Mouse (Mus musculus) hindbrain, embryonic 15.5 days (tissue): Measurements from ENCODE around the gene Hand2. TPM values are rescaled to one million over a fixed set of nuclear protein-coding genes. Genes with fewer than 3 reads are reported as not detected.

ENCODE experiments used
- ATAC-seq: fragments of 200-750 bp; cut with Nextera tagmentation; 2 replicates; pipeline ENCODE4 v1.8.0; 2017; ENCODE audit warnings: low read depth, moderate number of reproducible peaks, moderate TSS enrichment; ENCODE audit not compliant: low FRiP score
- H3K27ac ChIP-seq: fragments of 300-500 bp; sonication (generic); replicated peaks from 2 replicates; pipeline ENCODE4 v1.5.1; 2015; ENCODE audit warnings: mild to moderate bottlenecking, inconsistent platforms
- H3K27me3 ChIP-seq: fragments of 300-500 bp; sonication (generic); 2 replicates; pipeline ENCODE4 v1.6.1; 2015; ENCODE audit warnings: control low read depth, inconsistent platforms
- H3K36me3 ChIP-seq: fragments of 300-500 bp; sonication (generic); 2 replicates; pipeline ENCODE4 v1.6.1; 2015; ENCODE audit warnings: control low read depth, inconsistent platforms
- H3K4me1 ChIP-seq: fragments of 300-500 bp; sonication (generic); replicated peaks from 2 replicates; pipeline ENCODE4 v1.6.1; 2015; ENCODE audit warnings: control low read depth, inconsistent platforms
- H3K4me2 ChIP-seq: fragments of 300-500 bp; sonication (generic); 2 replicates; pipeline ENCODE4 v1.6.1; 2015; ENCODE audit warnings: moderate library complexity, mild to moderate bottlenecking, inconsistent platforms
- H3K4me3 ChIP-seq: fragments of 300-500 bp; sonication (generic); 2 replicates; pipeline ENCODE4 v1.5.1; 2015; ENCODE audit warnings: mild to moderate bottlenecking, inconsistent platforms
- H3K9ac ChIP-seq: fragments of 300-500 bp; sonication (generic); 2 replicates; pipeline ENCODE4 v1.6.1; 2015; ENCODE audit warnings: inconsistent platforms
- H3K9me3 ChIP-seq: fragments of 300-500 bp; sonication (generic); 2 replicates; pipeline ENCODE4 v1.6.1; 2016; ENCODE audit warnings: control low read depth, inconsistent platforms
- WGBS: fragments of 180-500 bp; shearing (Covaris S2); methylation state at CpG from one replicate; pipeline ENCODE4 v1.1.7; 2015; 5-methylcytosine and 5-hydroxymethylcytosine counted together
- polyA plus RNA-seq: library from polyadenylated mRNA; unstranded; fragments of >200 nt; fragmentation: Nextera tagmentation; extraction: Ambion mirVana; gene quantifications from 2 replicates; pipeline ENCODE4 v1.2.1, GENCODE M21; 2015

Hand2 gene
- polyA plus RNA-seq, 1 experiment from 2014 or later = not detected

- H3K27ac ChIP-seq = no peak overlapping the region
- 4% methylated on average over 27 of the region's 27 CpGs for WGBS
- no peak overlapping the region for H3K4me3 ChIP-seq
- no peak overlapping the region for H3K9ac ChIP-seq
- H3K4me2 ChIP-seq = no peak overlapping the region
- H3K36me3 ChIP-seq = no peaks in the 10 kb centered on the region
- no peak for ATAC-seq
- no peaks in the 10 kb centered on the region for H3K9me3 ChIP-seq
- peaks cover 14% of the 10 kb centered on the region for H3K4me1 ChIP-seq
- peaks cover 84% of the 10 kb centered on the region for H3K27me3 ChIP-seq
These were observed 5.6 kb downstream of the Hand2 start for GRCm38 (mm10) chr8:57326091-57327065.

- Histone ChIP-seq H3K9me3 (no peaks in the 10 kb centered on the region), H3K9ac (no peak overlapping the region), H3K27ac (no peak overlapping the region), H3K27me3 (peaks cover 88% of the 10 kb centered on the region), H3K4me1 (peaks cover 7% of the 10 kb centered on the region), H3K4me3 (no peak overlapping the region), H3K36me3 (no peaks in the 10 kb centered on the region), H3K4me2 (no peak overlapping the region)
- WGBS = 2% methylated on average over 29 of the region's 29 CpGs
- no peak for ATAC-seq
These were observed 6.7 kb downstream of the Hand2 start for GRCm38 (mm10) chr8:57327281-57328160.

- Histone ChIP-seq H3K27ac (no peak overlapping the region), H3K4me2 (peak overlapping the region; percentile 27), H3K9ac (no peak overlapping the region), H3K27me3 (peaks cover 87% of the 10 kb centered on the region), H3K36me3 (no peaks in the 10 kb centered on the region), H3K4me1 (peaks cover 7% of the 10 kb centered on the region), H3K9me3 (no peaks in the 10 kb centered on the region), H3K4me3 (0 out of 2 replicates have a peak overlapping the region, but pooled peaks have one; percentile 9)
- under 1% methylated on average over 42 of the region's 42 CpGs for WGBS
- peak; percentile 58; the same call in 1 of the 2 replicates for ATAC-seq
These were observed 7.6 kb downstream of the Hand2 start for GRCm38 (mm10) chr8:57328161-57328920.

GRCm38 (mm10) chr8:57328931-57329341 is 8.2 kb downstream of the Hand2 start:
- Histone ChIP-seq H3K9me3 (no peaks in the 10 kb centered on the region), H3K9ac (no peak overlapping the region), H3K27ac (no peak overlapping the region), H3K4me1 (peaks cover 7% of the 10 kb centered on the region), H3K36me3 (no peaks in the 10 kb centered on the region), H3K4me3 (0 out of 2 replicates have a peak overlapping the region, but pooled peaks have one; percentile 9), H3K4me2 (peak overlapping the region; percentile 27), H3K27me3 (peaks cover 90% of the 10 kb centered on the region)
- no peak for ATAC-seq
- 1% methylated on average over 19 of the region's 19 CpGs for WGBS

- Histone ChIP-seq H3K4me3 (no peak overlapping the region), H3K36me3 (no peaks in the 10 kb centered on the region), H3K27me3 (peaks cover 95% of the 10 kb centered on the region), H3K4me2 (no peak overlapping the region), H3K4me1 (peaks cover 7% of the 10 kb centered on the region), H3K9ac (no peak overlapping the region), H3K27ac (no peak overlapping the region), H3K9me3 (no peaks in the 10 kb centered on the region)
- 3% methylated on average over 2 of the region's 2 CpGs for WGBS
- ATAC-seq = no peak
These were observed 9.3 kb downstream of the Hand2 start for GRCm38 (mm10) chr8:57330106-57330505.

GRCm38 (mm10) chr8:57331727-57332630 is 11.2 kb downstream of the Hand2 start:
- Histone ChIP-seq H3K36me3 (no peaks in the 10 kb centered on the region), H3K27ac (no peak overlapping the region), H3K4me2 (no peak overlapping the region), H3K4me1 (peaks cover 7% of the 10 kb centered on the region), H3K9me3 (no peaks in the 10 kb centered on the region), H3K4me3 (no peak overlapping the region), H3K27me3 (peaks cover 95% of the 10 kb centered on the region), H3K9ac (no peak overlapping the region)
- under 1% methylated on average over 29 of the region's 29 CpGs for WGBS
- no peak for ATAC-seq

GRCm38 (mm10) chr8:57332676-57333482 is 12.1 kb downstream of the Hand2 start:
- Histone ChIP-seq H3K27me3 (peaks cover 95% of the 10 kb centered on the region), H3K4me3 (no peak overlapping the region), H3K27ac (no peak overlapping the region), H3K4me1 (peaks cover 7% of the 10 kb centered on the region), H3K4me2 (no peak overlapping the region), H3K36me3 (no peaks in the 10 kb centered on the region), H3K9me3 (no peaks in the 10 kb centered on the region), H3K9ac (no peak overlapping the region)
- ATAC-seq = no peak
- 1% methylated on average over 26 of the region's 26 CpGs for WGBS

- peaks cover 95% of the 10 kb centered on the region for H3K27me3 ChIP-seq
- H3K36me3 ChIP-seq = no peaks in the 10 kb centered on the region
- H3K4me1 ChIP-seq = peaks cover 4% of the 10 kb centered on the region
- H3K9me3 ChIP-seq = no peaks in the 10 kb centered on the region
- no peak overlapping the region for H3K4me2 ChIP-seq
- 0 out of 2 replicates have a peak, but pooled peaks have one; percentile 67 for ATAC-seq
- under 1% methylated on average over 9 of the region's 9 CpGs for WGBS
- no peak overlapping the region for H3K9ac ChIP-seq
- no peak overlapping the region for H3K4me3 ChIP-seq
- no peak overlapping the region for H3K27ac ChIP-seq
These were observed 12.6 kb downstream of the Hand2 start for GRCm38 (mm10) chr8:57333483-57333770.

GRCm38 (mm10) chr8:57333795-57334551 is 13.2 kb downstream of the Hand2 start:
- Histone ChIP-seq H3K27ac (no peak overlapping the region), H3K4me1 (no peaks in the 10 kb centered on the region), H3K9me3 (no peaks in the 10 kb centered on the region), H3K36me3 (no peaks in the 10 kb centered on the region), H3K4me2 (no peak overlapping the region), H3K27me3 (peaks cover 95% of the 10 kb centered on the region), H3K9ac (no peak overlapping the region), H3K4me3 (no peak overlapping the region; the same call in 1 of the 2 replicates)
- WGBS = under 1% methylated on average over 41 of the region's 41 CpGs
- peak; percentile 28; the same call in 1 of the 2 replicates for ATAC-seq

GRCm38 (mm10) chr8:57334714-57335113 is 13.9 kb downstream of the Hand2 start:
- H3K4me3 ChIP-seq = no peak overlapping the region
- WGBS = 1% methylated on average over 5 of the region's 5 CpGs
- no peak overlapping the region for H3K9ac ChIP-seq
- no peaks in the 10 kb centered on the region for H3K4me1 ChIP-seq
- no peaks in the 10 kb centered on the region for H3K9me3 ChIP-seq
- no peaks in the 10 kb centered on the region for H3K36me3 ChIP-seq
- H3K4me2 ChIP-seq = no peak overlapping the region
- H3K27me3 ChIP-seq = peaks cover 95% of the 10 kb centered on the region
- no peak overlapping the region for H3K27ac ChIP-seq
- no peak for ATAC-seq
